Mouse (Mus musculus) spleen, embryonic (tissue): ENCODE results near the gene Spcs3.

Experiments
- CTCF ChIA-PET: fragments of 350-600 bp; sonication (Branson Sonifier 250); formaldehyde crosslinking; loops from one replicate; lab custom pipeline; 2022; lab: Charles Lee

Spcs3 gene

DNA sequence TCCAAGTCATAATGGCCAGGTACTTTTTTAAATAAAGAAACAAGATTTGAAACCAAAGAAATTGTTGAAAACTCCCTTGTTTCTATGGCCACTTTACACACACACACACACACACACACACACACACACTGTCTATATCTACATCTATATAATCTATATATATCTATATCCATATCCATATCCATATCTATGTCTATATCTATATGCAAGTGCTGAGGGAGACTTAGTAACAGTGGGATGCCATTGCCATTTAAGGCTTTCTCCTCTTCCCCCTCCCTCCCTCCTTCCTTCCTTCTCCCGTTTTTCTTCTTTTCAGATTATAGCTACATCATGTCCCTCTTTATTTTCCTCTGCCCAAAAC lies 21.7 kb downstream of the Spcs3 start:
- CTCF ChIA-PET = interaction anchor here (0.6 to 0.7 kb wide), 3 partner anchors 520 to 1975 kb away, joined by 3 to 6 read pairs (median 5); no protein-coding TSS in a partner anchor

DNA sequence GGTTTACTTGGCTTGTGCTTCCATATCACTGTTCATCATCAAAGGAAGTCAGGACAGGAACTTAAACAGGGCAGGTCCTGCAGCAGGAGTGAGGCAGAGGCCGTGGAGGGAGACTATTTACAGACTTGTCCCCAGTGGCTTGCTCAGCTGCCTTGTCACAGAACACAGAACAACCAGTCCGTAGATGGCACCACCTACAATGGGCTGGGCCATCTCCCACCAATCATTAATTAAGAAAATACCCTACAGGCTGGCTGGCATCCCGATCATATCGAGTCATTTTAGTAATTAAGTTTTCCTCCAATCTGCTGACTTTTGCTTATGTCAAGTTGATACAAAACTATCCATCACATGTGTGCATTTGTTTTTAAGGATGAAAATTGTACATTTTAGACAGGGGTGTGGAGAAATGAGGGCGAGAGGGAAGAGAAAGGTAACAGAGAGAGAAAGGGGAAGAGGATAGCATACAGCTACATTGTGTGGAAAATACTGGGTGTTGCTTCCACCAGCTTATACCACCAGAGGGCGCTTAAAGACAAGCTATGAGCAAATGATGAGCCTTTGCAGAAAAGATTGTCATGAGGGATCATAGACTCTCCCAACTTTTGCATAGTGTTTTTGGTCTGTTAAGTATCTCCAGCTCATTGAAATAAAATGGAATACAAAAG lies 22.2 kb downstream of the Spcs3 start:
- CTCF ChIA-PET = interaction anchor here (0.5 to 0.7 kb wide), 4 partner anchors 10 to 1976 kb away, joined by 3 to 6 read pairs (median 4); no protein-coding TSS in a partner anchor

DNA sequence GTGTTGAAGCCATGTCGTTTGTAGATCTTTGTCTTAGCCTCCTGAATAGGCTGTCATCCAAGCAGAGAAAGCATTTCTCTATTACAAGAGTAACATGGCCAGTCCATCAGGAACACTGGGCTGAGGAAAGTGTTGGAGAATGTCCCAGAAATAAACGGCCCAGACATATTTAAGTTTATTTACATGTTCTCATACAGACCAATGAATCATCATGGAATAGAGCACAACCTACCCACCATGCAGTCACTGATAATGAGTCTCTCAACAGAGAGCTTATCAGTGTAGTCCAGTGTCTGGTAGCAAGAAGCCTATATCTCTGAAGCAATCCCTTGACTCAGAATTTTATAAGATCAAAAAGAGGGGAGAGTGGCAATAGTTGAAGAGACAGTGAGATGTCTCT lies 24.7 kb downstream of the Spcs3 start:
- CTCF ChIA-PET = no interaction called here

DNA sequence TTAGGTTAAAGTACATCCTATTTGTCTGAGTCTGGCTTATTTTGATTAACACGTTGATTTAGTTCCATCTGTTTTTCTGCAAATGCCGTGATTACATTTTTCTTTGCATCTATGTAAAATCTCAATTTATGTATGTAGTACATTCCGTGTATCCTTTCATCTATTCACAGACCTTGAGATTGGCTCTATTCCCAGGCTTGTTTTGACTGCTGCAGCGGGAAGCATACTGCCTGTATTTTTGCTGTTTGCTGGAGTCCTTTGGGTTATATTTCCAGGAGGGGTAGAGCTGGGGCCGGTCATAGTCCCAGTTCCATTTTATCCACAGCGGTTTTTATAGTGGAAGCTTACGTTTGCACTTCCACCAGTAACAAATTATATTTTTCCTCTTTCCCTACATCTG lies 26.7 kb downstream of the Spcs3 start:
- CTCF ChIA-PET = interaction anchor here (0.7 kb wide), 1 partner anchor 600 kb away, joined by 3 read pairs; no protein-coding TSS in a partner anchor

DNA sequence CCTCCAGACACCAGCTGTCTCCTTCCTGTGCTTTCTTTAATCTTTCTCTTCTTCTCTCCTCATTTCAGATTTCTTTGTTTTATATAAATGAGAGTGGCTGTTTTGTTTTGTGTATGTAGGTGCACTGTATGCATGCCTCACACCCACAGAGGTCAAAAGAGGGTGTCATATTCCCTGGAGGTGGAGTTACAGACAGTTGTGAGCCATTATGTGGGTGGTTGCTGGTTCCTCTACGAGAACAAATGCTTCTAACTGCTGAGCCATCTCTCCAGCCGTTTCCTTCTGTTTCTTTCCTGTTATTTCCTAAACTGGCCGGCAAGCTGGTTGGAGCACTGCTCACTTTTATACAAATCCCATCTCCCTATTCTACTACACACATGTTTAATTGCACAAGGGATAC lies 35.9 kb downstream of the Spcs3 start:
- CTCF ChIA-PET = no interaction called here

DNA sequence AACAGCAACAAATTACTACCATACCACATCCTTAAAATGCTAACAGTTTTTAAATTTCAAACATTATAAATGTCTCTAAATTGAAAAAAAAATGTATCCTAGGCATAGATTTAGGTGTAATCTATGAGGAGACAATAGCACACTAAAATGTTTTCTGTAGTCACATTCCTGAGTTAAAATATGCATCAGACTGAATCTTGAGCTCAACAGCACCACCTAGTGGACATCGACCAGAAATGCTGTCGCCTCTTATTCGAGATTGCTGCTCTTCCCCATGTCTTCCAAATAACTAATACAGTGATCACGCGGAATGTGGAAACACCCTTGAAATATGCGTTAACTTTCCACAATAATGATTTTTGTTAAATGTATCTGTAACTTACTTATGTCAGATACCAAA lies 36.7 kb downstream of the Spcs3 start:
- CTCF ChIA-PET = interaction anchor here (0.5 to 0.7 kb wide), 2 partner anchors 63 to 82 kb away, joined by 3 to 4 read pairs; no protein-coding TSS in a partner anchor

DNA sequence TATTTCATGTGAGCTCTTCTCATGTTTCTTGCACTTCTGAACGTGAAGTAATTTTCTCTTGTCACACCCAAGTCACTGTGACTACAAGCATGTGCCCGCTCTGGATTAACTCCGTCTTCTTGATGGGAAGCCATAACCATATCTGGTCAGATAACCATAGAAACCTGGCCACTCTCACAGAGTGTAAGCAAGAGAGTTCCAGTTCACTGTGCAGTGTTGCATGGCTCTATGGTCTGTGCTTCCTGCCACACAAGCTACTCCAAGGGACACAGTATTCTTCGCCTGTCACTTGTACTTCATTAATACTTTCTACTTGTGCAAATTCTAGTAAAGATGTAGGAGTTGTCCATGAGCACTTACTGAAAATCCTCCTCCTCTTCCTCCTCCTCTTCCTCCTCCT lies 37.9 kb downstream of the Spcs3 start:
- CTCF ChIA-PET = interaction anchor here (0.6 to 0.8 kb wide), 2 partner anchors 162 to 778 kb away, joined by 3 to 4 read pairs; no protein-coding TSS in a partner anchor

DNA sequence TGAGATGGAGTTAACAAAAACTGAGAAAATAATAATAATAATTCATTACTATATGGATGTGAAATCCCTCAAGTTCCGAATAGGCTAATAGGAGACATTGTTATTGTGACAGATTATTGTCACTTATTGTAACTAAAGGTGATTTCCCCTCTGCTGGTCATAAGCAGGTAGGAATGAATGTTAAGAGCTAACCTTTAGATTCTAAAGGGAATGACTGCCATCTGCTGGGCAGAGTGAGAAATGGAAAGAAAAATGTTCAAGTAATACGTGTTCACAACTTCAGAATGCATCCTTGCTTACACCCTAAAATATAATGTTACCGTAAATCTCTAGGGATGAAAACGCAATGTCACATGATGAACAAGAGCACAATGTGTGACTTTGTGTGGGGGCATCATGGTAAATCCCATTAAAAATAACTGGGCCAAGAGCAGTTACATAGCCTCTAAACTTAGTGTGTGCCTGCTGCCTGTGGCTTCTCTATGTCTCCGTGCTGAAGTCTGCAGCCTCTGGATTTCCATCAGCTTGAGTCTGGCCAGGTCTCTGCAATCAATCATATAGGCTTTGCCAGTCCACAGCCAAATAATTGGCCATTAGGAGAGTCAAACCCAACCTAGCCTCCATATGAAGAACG lies 38.6 kb downstream of the Spcs3 start:
- CTCF ChIA-PET = interaction anchor here (0.8 kb wide), 1 partner anchor 162 kb away, joined by 3 read pairs; no protein-coding TSS in a partner anchor

DNA sequence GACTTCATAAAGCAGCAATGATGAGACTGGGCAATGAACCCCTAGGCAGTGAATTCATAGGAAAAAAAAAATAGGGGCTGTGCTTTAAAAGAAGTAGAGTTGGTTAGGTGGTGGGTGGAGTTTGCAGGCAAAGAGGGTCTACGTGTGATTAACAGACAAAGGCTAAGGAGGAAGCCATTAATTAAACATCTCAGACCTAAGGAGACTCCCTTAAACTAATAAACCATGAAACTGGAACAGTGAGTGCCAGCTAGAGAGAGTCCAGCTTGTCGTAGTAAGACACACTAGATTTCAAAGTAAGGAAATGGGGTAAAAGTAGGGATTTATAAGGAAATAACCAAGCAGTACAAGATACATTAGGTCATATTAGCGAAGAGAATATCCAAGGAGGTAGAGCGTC lies 41.4 kb downstream of the Spcs3 start:
- CTCF ChIA-PET = no interaction called here

DNA sequence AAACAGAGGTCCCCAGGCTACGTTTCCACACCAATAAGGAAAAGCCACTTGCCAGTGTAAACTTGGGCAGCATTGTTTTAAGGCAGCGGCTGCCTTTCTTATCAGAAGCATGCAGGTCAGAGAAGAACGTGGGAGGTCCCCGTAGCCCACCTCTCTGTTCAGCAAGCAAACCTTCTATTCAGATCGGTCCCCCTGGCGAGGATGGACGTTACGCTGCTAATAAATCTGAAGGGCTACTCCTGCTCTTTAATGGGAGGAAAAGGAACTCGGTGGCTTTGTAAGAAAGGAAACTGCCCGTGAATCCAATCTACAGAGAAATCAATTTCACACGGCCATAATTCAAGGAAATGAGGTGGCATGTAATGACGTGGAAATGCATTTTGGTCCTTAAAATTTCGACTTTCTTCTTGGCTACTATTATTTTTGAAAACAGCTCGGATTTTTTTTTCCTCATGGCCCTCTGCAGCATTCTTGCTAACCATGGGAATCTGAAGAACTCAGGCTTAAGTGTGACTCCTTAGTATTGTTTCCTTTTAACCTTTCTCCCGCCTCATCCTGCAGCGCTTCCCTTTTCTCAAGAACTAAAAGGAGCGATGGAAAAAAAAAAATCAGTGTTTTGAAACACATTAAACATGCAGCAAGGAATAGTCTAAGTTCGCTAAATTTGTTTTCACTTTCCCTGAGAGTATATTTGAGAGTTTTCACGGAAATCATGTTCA lies 43.1 kb downstream of the Spcs3 start:
- CTCF ChIA-PET = no interaction called here
